Mouse (Mus musculus): ENCODE measurements around the gene Rab19.
"Not testable (repeated sequence)": the region's sequence is repeated elsewhere in the genome, so short reads cannot be mapped to it uniquely, and the experiment has no call there.

Gene Rab19

GRCm38 (mm10) chr6:39430722-39431121, 49.7 kb downstream of the Rab19 start:
- in situ Hi-C loops (cut with MboI): no loop called here

DNA sequence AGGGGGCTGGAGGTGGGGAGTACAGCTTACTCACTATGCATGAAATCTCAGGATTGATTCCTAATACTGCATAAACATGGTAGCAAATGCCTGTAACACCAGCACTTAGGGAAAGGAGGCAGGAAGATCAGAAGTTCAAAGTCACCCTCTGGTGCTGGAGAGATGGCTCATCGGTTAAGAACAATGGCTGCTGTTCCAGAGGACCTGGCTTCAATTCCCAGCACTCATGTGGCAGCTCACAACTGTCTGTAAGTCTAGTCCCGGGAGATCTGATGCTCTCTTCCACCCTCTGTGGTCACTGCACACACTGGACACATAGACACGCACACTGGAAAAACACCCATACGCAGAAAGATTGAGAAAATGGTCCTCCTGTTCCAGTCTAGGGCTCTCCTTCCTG, 52.2 kb downstream of the Rab19 start:
- in situ Hi-C loops (cut with MboI): no loop called here

- in situ Hi-C loops (cut with MboI): no loop called here
These were observed 52.7 kb downstream of the Rab19 start for GRCm38 (mm10) chr6:39433701-39434100.

DNA sequence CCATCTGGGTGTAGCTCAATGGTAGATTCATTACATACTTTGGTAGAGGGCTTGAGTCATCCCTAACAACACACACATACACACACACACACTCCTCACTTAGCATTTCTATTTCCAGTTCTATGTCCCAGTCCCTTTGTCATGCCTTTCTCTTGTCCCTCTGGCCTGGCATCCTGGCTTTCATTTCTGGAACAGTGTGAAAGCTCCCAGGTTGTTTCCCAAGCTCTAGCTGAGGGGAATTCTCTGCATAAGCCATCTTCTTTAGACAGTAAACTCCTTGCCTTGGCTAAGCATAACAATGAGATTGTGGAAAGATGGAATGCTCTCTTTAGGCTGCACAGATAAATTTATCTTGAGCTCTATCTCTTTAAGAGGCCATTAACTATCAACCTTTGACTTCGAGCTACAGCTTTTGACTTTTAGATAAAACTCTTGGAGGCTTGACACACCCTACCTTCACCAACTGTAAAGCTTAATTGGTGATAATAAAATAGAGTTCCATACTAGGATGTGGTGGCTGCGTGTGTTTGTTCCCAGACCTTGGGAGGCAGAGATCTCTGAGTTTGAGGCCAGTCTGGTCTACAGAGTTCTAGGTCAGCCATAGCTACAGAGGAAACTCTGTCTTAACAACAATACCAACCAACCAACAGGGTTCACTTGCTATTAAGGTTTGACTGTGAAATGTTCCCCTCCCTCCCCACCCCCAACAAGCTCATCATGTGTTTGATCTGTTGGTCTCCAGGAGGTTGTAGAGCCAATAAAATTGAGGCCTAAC, 53.3 kb downstream of the Rab19 start:
- in situ Hi-C loops (cut with MboI): no loop called here

DNA sequence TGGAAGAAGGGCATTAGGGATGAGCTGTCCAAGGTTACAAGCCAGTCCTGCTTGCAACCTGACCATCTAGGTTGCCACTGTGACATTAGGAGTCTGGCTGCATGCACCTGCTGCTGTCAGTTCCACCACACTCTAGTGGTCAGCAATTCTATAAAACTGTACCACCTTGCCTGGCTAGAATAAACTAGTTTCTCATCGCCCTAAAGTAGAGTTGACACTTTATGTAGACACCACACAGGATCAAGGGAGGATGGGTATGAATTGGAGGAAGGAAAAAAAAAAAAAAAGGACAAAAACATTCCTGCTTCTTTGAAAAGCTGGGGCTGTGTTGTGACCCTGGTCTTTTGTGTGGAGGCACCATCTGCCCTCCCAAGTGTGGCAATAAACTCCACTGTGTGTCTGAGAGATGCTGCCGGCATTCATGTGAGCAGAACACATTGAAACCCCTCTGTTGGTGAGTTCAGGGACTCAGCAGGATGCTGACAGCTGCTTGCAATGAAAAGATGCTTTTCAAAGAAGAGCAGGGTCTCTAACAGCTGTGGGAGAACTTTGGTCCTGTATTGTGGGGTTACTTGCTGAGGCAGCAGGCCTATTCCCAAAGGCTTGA, 54.0 kb downstream of the Rab19 start:
- in situ Hi-C loops (cut with MboI): no loop called here

DNA sequence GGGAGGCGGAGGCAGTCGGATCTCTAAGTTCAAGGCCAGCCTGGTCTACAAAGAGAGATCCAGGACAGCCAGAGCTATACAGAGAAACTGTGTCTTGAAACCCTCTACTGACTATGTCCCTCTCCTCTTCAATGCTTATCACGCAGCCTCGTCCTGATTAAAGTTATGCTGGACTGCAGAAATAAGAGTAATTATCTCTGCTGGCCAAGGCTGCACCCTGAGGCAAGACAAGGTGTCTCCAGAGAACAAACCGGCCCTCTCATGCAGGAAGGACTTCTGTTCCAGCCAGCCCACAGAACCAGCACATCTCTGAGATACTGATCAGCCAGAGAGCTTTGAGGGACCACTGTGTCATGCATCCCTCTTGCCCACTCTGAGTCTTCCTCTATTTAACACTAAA, 54.9 kb downstream of the Rab19 start:
- in situ Hi-C loops (cut with MboI): no loop called here

DNA sequence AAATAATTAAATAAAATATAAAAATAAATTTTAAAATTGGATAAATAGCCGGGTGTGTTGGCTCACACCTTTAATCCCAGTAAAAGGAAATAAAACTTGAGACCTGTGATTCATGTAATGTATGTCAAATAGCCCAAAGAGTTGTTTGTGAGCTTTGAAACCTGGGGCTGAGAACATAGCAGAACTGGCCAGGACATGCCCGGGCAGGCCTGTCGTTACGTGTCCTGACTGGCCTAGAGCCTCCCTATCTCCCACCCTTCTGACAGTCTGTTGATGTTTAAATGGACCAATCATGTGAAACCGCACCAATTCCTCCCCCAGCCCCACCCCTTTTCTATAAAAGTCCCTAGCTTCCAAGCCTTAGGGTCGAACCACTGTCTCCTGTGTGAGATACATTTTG, 56.5 kb downstream of the Rab19 start:
- in situ Hi-C loops (cut with MboI): not testable (repeated sequence)
